Mouse (Mus musculus) thymus, postnatal 14 days (tissue): Measurements from ENCODE around the gene Gltpd2.
"Not testable (repeated sequence)": the region's sequence is repeated elsewhere in the genome, so short reads cannot be mapped to it uniquely, and the experiment has no call there.

ENCODE experiments used
- DNase-seq: peaks from one replicate; pipeline ENCODE4 v3.0.0; 2021

Gene Gltpd2

DNA sequence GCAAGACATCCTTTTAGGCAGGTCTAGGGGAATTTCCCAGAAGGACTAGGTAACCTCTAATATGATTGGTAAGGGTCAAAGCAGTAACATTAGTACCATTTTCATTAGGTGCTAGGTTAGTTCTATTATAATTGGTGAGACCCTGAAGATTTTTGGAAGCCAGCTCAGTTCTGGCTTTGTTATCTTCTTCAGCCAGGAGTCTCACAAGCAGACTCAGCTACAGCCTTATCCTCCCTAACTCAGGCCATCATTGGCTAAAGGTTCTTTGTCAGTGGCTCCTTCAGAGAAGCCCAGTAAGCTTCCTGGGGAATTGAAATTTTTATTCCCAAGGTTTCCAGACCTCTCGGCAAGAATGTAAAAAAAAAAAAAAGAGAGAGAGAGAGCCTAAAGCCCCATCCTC is 560 bp upstream of the Gltpd2 start:
- no peak for DNase-seq

DNA sequence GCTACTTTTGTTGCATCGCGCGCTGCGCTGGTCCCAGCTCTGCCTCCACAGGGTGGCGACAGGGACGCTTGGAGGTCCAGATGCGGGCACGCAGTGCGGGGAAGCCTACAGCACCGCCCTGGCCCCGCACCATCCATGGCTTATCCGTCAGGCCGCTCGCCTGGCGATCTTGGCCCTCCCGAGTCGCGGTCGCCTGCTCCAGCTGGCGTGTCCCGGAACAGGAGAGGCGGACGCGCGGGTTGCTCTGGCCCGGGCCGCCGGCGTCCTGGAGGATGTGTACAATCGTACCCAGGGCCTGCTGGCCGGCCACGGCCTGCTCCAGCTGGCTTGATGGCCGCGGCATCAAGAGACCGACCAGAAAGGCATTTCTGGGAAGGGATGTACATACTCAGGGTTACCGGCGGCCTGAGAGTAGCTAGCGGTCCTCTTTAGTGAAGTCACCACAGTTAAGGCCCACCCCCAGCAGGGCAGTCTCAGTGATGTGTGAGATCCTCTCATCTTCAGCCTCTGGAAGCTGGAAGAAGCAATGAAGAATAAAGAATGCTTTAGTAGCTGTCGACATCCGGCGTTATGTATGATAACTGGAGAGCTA is 1.3 kb downstream of the Gltpd2 start:
- DNase-seq: no peak

DNA sequence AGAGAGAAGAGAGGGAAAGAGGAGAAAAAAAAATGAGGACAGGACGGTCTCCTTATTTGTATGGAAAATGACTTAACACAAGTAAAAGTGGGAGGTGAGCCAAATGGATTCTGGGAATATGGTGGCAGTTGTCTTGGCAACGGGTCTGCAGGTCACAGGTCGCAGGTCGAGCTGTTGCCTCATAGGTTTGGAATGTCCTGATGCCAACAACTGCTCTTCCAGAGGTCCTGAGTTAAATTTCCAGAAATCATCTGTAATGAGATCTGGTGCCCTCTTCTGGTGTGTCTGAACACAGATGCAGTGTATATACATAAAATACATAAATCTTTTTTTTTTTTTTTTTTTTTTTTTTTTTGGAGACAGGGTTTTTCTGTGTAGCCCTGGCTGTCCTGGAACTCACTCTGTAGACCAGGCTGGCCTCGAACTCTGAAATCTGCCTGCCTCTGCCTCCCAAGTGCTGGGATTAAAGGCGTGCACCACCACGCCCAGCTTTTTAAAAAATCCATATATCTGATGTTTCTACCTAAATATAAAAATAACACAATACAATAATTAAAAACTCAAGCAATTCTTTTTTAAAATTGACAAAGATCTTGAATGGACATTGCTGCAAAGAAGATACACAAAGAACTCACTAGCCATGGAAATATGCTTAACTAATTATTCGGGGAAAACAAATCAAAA is 4.5 kb downstream of the Gltpd2 start:
- not testable (repeated sequence) for DNase-seq

DNA sequence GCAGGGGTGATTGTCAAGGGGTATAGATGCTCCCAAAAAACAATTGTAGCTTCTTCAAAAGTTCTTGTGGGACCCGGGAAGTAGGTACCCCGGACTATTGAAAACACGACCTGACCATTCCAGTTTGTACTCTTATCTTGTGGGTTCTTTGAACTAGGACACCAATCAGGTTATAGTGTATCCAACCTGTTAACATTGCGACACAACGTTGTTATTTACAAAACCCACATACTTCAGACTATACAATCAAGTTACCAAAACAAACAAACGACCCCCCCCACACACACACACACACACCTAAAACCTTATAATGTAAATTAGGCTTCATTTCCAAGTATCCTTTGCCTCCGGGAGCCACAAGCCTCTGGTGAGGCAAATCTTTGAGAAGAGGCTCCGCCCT is 5.8 kb downstream of the Gltpd2 start:
- no peak for DNase-seq

DNA sequence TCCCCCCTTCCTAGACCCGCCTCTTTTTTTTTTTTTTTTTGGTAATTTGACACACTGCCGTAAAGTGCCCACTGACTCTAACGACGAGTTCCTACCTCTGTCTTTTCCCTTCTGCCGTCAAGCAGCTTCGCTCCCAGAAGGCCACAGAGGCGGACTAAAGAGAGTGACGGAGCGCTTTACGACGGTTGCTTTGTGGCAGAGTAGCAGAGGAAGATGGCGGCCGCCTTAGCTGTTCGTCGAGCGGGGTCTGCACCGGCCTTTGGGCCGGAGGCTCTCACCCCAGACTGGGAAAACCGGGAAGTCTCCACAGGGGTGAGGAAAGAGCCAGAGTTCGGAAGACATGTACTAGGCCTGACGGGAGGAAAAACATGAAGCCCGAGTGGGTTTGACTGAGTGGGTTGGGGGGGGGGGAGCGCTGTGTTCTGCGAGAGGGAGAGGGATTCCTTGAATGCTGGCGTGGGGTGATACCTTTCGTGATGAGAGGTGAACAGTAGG is 6.2 kb downstream of the Gltpd2 start, which contains the start of gene Psmb6:
TSS of gene Psmb6 (plus strand) at position 184 of the 495 bp plus-strand sequence.
- DNase-seq: peak; percentile 91

DNA sequence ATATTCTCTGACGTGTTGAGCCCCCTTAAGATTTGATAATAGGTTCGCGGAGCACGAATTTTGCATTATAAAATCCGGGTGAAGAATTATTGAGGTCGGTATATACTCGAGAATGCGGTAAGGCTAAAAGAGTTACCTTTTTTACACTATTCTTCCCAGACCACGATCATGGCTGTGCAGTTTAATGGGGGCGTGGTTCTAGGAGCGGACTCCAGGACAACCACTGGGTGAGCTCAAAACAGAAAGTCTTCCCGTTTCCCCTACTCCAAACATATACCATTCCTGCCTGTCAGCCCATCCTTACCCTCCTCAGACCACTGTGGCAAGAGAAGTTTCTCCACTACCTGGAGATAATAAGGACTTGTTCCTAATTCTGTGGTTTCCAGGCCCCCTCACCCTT is 6.7 kb downstream of the Gltpd2 start:
- DNase-seq: no peak

DNA sequence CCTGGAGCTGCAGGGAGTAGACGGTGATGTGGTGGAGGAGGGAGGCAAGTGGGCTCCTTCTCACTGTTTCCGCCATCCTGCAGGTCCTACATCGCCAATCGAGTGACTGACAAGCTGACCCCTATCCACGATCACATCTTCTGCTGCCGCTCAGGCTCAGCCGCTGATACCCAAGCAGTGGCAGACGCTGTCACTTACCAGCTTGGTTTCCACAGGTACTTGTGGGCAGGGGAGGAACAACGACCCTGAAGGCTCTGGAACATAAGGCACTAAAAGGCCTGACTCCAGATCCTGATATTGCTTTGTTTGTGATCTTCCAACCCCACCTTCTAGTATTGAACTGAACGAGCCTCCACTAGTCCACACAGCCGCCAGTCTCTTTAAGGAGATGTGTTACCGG is 7.2 kb downstream of the Gltpd2 start:
- DNase-seq: no peak

DNA sequence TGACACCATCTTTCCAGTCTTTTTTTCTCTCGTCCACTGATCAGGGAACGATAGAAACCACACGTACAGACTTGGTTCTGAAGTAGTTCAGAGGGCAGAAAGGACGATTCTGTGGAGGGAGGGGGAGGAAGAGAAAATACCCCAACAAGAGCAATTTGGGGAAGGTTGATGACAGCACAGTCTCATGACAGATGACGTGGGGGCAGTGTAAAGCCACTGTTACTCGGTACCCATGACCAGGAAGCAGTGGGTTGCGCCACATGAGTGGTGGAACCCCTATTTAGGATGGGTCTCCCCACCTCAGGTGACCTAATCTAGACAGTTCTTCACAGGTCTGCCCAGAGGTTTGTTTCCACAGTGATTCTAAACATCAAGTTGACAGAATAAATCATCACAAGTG is 9.6 kb downstream of the Gltpd2 start:
- DNase-seq: no peak

DNA sequence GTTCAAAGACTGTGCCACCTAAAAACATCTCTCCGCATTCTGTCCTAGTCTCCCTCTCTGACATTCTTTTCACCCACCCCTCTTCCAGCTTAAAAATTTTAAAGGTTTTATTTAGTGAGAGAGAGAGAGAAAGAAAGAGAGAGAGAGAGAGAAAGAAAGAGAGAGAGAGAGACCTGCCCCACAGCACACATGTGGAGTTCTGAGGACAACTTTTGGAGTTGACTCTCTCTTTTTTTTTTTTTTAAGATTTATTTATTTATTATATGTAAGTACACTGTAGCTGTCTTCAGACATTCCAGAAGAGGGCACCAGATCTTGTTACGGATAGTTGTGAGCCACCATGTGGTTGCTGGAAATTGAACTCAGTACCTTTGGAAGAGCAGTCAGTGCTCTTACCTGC is 12.1 kb downstream of the Gltpd2 start:
- not testable (repeated sequence) for DNase-seq

DNA sequence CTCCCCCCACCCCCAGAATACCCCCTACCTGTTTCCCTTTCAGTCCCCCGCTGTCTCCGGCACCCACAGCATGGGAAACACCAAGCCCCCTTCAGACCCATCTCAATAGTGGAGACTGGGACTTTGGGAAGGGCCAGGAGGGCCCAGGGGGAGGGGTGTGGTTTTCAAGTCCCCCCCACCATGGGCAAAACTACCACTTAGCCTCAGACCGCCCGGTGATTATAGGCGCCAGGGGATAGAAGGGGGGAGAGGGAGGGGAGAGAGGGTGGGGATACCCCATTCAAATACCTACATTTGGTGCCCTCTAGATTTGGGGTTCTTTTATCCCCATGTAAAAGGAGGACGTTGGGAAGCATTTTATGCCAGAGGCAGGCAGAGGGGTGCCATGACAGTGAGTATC is 13.8 kb downstream of the Gltpd2 start, which contains the start of gene Gm40193:
TSS of gene Gm40193 (minus strand) at position 101 of the 400 bp plus-strand sequence.
- DNase-seq: no peak

DNA sequence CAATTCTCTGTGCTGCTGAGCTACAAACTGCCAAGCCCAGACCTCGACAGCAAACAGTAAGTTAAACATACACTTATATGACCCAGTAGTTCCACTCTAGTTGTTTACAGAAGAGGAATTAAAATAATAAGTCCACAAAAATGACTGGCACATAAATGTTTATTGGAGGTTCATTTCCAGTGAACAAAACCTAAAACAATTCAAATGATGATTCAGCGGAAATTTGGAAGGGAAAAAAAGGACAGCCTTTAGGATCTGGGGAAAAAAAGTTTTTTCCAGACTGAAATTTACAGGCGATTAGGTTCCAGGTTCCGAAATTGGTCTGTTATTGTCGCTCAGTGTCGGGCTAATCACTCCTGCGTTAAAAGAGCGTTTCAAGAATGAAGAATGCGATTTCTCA is 20.4 kb downstream of the Gltpd2 start:
- no peak for DNase-seq

DNA sequence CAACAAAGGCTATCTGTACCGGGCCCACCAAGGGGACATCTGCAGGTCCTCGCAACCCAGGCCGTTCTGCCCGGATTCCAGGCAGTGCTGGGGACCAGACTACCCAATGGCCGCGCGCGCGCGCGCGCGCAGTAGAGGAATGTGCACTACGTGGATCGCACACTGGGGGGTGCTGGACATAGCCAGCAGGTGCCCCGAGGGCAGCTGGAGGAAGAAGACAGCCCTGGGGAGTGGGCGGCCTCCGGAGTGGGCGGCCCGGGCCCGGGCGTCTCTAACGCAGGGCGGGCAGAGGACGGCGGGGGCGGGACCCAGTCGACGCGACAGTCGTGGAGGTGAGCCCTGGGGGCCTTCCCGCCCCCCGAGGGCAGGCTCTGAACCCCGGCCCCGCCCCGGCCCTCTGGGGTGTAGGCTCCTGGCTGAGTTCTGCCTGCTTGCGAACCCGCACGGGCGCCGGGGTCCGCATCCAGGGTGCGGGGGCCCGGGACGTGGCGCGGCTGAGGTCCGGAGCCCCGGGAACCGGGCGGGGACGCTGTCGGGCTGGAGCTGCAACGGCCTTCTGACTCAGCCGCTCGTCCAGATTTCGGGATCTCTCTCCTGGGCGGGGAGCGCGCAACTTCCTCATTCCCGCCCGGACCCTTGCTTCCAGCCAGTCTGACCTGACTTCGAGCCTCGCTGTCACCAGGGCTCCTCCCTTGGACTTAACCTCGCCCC is 21.0 kb downstream of the Gltpd2 start, which contains the start of gene Pld2:
TSS of gene Pld2 (plus strand) at position 188 of the 711 bp plus-strand sequence.
- peak; percentile 89 for DNase-seq

DNA sequence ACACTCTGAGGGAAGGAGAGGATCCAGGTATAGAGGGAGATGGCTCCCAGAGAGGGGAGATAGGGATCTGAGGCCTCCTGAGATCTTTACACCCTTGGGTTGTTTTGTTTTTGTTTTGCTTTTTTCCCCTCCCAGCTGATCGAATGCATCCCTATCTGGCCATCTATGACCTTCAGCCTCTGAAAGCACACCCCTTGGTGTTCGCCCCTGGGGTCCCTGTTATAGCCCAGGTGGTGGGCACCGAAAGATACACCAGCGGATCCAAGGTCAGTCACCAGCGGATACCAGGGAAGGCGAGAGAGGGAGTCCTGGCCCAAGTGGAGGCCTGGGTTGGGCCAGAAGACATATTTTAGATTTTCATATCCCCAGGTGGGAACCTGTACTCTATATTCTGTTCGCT is 21.9 kb downstream of the Gltpd2 start:
- DNase-seq: no peak

DNA sequence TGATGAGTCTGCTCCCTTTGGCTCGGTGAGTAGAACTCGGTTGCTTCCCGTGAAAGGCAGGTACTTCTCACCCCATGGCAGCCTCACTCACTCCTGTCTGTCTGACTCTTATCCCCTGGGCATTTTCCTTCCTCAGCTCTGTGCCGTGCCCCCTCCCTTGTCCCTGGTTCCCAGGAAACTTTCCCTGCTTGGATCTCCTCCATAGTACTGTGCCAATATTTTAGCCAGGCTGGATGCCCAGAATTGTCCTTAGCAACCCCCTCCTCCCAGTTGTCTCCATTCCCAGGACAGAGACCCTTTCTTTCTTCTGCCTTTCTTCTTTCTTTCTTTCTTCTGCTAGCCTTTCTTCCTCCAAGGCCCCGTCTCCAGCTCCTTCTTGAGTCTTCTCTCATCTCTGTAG is 22.4 kb downstream of the Gltpd2 start:
- no peak for DNase-seq

DNA sequence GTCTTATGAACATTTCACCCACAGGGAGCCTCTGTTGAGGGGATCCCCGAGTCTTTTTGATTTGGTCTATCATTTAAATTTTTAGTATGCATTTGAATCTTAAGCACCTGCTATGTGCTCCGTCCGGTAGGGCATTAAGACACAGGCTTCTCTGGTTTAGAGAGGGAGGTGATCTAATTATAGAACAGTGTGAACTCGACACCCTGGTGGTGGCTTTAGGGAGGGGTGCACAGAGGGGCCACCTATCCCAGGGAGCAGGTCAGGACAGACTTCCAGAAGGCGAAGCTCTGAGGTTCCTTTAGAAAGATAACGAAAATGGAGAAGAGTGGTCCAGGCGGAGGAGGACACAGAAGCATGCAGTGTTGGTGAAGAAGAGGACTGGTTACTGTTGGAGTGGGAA is 25.5 kb downstream of the Gltpd2 start:
- DNase-seq: no peak

DNA sequence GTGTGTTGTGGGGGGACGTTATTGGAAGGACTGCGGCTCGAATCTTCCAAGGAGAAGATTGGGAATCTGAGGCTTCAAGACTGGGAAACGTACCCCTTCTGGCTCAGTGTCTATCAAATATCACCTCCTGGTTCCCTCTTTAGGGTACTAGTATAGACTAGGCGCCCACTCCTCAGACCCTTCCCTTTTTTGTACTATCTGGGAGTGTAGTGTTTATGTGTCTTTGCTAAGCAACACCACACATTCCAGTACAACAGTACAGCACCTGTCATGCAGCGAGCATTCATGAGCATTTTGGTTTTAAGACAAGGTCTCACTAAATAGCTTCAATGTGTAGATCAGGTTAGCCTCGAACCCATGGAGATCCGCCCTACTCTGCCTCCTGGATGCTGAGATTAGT is 32.5 kb downstream of the Gltpd2 start:
- DNase-seq: no peak

DNA sequence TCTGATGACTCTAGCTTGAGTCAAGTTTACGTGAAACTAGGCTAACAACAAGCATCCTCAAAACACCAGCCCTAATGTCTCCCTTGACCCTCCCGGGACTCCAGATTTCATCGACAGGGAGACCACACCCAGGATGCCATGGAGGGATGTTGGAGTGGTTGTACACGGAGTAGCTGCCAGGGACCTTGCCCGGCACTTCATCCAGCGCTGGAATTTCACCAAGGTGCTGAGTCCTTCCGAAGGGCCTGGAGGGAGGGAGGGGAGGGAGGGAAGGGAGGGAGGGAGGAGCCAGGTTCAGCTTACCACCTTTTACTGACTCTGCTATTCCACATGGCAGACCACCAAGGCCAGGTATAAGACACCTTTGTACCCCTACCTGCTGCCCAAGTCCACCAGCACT is 34.9 kb downstream of the Gltpd2 start:
- DNase-seq: no peak

DNA sequence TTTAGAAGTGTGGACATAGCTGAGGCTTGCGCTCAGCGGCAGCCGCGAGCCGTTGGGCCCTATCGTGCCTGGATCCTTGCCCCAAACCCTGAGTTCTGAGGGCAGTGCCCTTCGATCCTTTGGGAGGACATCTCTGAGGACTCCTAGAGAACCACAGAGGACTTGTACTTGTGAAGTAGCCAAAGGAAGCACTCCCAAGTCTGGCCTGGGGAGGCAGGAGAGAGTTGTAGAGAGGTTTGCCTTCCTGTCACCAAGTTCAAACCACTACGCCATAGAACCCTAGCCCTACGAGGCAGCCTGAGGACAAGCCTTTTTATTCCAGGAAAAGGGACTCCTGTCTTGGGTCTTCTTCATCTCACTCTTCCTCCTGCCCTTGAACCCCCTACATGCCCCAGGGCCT is 38.5 kb downstream of the Gltpd2 start:
- no peak for DNase-seq

DNA sequence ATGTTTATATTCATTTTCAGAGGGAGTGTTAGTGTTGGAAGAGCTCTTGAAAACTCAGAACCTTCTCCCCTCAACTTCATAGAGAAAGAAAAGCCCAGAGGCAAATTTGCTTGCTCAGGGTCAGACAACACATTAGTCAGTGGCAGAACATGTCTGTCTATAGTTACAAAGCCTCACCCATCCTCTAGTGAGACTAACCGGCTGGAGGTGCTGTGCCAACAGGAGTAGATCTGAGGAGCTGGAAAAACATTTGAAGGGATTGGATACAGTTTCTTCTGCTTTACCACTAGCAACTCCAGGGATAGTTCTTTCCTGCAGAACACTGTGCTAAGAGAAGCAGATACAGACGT is 42.9 kb downstream of the Gltpd2 start:
- no peak for DNase-seq

DNA sequence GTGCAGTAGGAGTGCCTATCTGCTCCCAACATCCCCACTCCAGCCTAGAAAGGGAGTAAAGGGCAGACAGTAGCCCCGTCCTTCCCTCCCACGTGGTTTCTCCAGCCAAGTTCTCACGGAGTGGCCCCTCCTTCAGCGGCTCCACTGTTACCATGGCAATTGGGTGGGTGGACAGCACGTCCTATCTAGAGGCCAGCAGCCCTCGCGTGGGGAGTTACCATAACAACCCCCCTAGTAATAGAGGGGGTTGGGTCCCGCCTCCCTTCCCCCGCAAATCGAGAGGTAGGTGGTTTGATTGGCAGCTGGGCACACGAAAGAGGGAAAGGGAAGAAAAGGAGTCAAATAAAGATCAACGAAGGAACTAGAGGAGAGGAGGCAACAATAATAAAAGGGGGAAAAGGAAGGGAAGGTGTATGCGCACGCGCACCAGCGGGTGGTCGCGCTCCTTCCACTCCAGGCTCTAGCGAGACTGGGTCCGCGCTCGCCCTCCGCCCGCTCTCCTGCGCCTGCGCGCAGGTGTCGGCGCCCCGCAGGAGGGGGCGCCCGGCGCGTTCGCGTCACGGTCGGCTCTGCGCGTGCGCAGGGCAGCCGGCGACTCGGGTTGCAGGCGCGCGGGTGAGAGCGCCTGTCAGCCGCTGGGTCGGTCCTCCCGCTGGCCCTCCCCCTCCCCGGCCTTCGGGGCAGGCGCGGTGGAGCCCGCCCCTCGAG is 43.4 kb downstream of the Gltpd2 start, which contains the start of gene Mink1:
TSS of gene Mink1 (plus strand) at position 595 of the 708 bp plus-strand sequence.
- peak; percentile 94 for DNase-seq

DNA sequence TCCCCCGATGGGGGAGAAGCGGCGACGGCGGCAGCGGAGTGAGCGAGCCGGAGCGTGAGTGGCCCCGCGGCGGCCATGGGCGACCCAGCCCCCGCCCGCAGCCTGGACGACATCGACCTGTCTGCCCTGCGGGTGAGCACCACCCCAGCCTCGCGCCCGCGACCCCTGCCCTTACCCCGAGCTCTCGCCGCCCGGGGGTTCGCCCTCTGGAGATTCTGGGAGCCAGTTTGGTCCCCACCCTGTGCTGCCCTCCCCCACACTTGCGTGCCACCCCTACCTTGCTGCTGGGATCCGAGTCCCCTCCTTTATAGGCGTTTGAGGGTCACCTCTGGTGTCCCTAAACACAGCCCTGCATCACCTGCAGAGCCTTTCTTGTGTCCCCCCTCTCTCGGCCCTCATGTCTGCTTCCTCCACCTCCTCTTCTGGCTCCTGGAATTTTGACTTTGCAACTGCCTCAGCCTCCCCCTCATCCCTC is 44.0 kb downstream of the Gltpd2 start:
- no peak for DNase-seq

DNA sequence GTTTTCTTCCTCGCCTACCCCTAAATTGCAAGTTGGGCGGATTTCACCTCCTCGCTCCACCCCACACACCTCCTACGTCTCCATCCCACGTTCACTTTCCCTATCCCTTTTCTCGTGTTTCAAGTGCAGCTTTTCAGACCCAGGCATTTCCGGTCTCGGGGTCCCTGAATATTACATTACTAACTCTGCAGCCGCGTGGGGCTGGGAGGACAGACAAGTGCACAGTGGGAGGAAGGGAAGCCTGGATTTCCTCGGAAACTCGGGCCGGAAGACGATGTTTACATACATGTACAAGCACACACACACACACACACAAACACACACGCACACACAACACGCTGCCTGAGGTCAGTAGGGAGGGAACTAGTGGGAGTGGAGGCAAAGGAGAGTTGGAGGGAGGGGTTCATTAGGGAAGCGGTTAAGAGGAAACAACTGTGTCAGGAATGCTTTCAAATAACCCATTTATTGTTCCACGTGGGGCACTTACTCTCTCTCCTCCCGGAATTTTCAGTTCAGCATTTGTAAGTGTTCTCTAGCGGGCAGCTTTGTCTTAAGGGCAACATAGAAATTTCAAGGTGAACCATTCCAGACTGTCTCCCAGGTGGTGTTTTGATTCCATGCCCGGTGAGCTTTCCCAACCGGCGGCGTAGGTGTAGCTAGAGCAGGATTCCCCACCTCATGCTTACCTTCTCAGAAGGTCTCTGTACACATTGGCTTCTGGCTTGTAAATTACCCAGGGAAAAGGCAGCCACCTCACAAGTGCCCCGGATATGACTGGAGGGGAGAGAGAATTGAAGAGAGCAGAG is 44.7 kb downstream of the Gltpd2 start:
- DNase-seq: peak; percentile 57
